Mouse (Mus musculus): Measurements from ENCODE around the gene Erbb3.

GRCm38 (mm10) chr10:128636561-128636960, 47.1 kb upstream of the Erbb3 start:
- TF ChIP-seq CTCF (conservative IDR thresholded peaks at IDR 0.05; ENCODE audit: insufficient read depth, insufficient read length, low read depth, low read length) (no peak), POLR2A (IDR thresholded peaks at IDR 0.05; ENCODE audit: low read depth, low read length) (no peak)
